ENCODE assay signal across 7 mouse cellular contexts in genomic region chr16:43504151-43504550, GRCm38 (mm10).
DNase-seq lines count a peak whose midpoint lies in the region; ATAC-seq and TF ChIP-seq lines count a peak whose summit lies in the region.

No protein-coding gene starts in this region.

- peak; percentile 95 for DNase-seq in Muller cell, postnatal 12 days (ENCODE audit: inconsistent ontology term)
- DNase-seq in cerebellum, adult 11-12 months: peak; percentile 82
- no peak for DNase-seq in spleen, postnatal 36 days (ENCODE audit: low spot score in 2 of 2)

- peak overlapping the region; percentile 62 for H3K4me3 ChIP-seq in forebrain, embryonic 16.5 days (replicated peaks; ENCODE audit: low read length)
- H3K4me3 ChIP-seq in hindbrain, embryonic 12.5 days: peak overlapping the region; percentile 55
- H3K4me3 ChIP-seq in limb, embryonic 12.5 days (replicated peaks): peak overlapping the region; percentile 37
- peak overlapping the region; percentile 27 for H3K4me3 ChIP-seq in myocyte

- H3ac ChIP-seq in myocyte (ENCODE audit: control insufficient read depth, insufficient read length): no peak overlapping the region

- H3K4me1 ChIP-seq in forebrain, embryonic 16.5 days (replicated peaks; ENCODE audit: control insufficient read depth, insufficient read depth, low read length): peaks cover 30% of the 10 kb centered on the region
- peaks cover 39% of the 10 kb centered on the region for H3K4me1 ChIP-seq in hindbrain, embryonic 12.5 days
- H3K4me1 ChIP-seq in limb, embryonic 12.5 days (replicated peaks): peaks cover 28% of the 10 kb centered on the region

- no peaks in the 10 kb centered on the region for H3K36me3 ChIP-seq in forebrain, embryonic 16.5 days (ENCODE audit: control insufficient read depth, insufficient read depth)
- no peaks in the 10 kb centered on the region for H3K36me3 ChIP-seq in hindbrain, embryonic 12.5 days
- H3K36me3 ChIP-seq in limb, embryonic 12.5 days: no peaks in the 10 kb centered on the region
- H3K36me3 ChIP-seq in myocyte (ENCODE audit: control insufficient read depth, insufficient read depth): no peaks in the 10 kb centered on the region

- peaks cover 29% of the 10 kb centered on the region for H3K79me2 ChIP-seq in myocyte (ENCODE audit: control insufficient read depth, insufficient read depth)

- WGBS in forebrain, embryonic 16.5 days: 2% methylated on average over 3 of the region's 3 CpGs
- WGBS in hindbrain, embryonic 12.5 days: 0% methylated on average over 3 of the region's 3 CpGs
- 0% methylated on average over 3 of the region's 3 CpGs for WGBS in limb, embryonic 12.5 days

- no peak for TF ChIP-seq POLR2A in myocyte (IDR thresholded peaks at IDR 0.05; ENCODE audit: insufficient read length, low read depth)

- H3K9ac ChIP-seq in forebrain, embryonic 16.5 days (replicated peaks; ENCODE audit: low read depth, low read length): peak overlapping the region; percentile 83
- peak overlapping the region; percentile 78 for H3K9ac ChIP-seq in hindbrain, embryonic 12.5 days
- peak overlapping the region; percentile 24; the same call in 1 of the 2 replicates for H3K9ac ChIP-seq in limb, embryonic 12.5 days (replicated peaks)

- peak overlapping the region; percentile 97 for H3K27ac ChIP-seq in forebrain, embryonic 16.5 days (ENCODE audit: low read length)
- peak overlapping the region; percentile 98 for H3K27ac ChIP-seq in hindbrain, embryonic 12.5 days
- H3K27ac ChIP-seq in limb, embryonic 12.5 days: no peak overlapping the region

- H3K9me3 ChIP-seq in forebrain, embryonic 16.5 days (ENCODE audit: control insufficient read depth, low read length): no peaks in the 10 kb centered on the region
- H3K9me3 ChIP-seq in hindbrain, embryonic 12.5 days (replicated peaks): no peaks in the 10 kb centered on the region
- no peaks in the 10 kb centered on the region for H3K9me3 ChIP-seq in limb, embryonic 12.5 days

- H3K4me2 ChIP-seq in forebrain, embryonic 16.5 days (ENCODE audit: low read length): peak overlapping the region; percentile 71
- H3K4me2 ChIP-seq in hindbrain, embryonic 12.5 days (replicated peaks): peak overlapping the region; percentile 75
- peak overlapping the region; percentile 70 for H3K4me2 ChIP-seq in limb, embryonic 12.5 days
- peak overlapping the region; percentile 94 for H3K4me2 ChIP-seq in myocyte (ENCODE audit: low read depth)

- ATAC-seq in forebrain, embryonic 16.5 days: peak; percentile 30
- 0 out of 2 replicates have a peak, but pooled peaks have one; percentile 30 for ATAC-seq in hindbrain, embryonic 12.5 days (ENCODE audit: low FRiP score)
- ATAC-seq in limb, embryonic 12.5 days (ENCODE audit: insufficient number of reproducible peaks, insufficient read depth, low FRiP score, low TSS enrichment, low read depth): no peak

- no peaks in the 10 kb centered on the region for H3K27me3 ChIP-seq in forebrain, embryonic 16.5 days (replicated peaks; ENCODE audit: control insufficient read depth, insufficient read depth, low read length)
- H3K27me3 ChIP-seq in hindbrain, embryonic 12.5 days: no peaks in the 10 kb centered on the region
- peaks cover 10% of the 10 kb centered on the region for H3K27me3 ChIP-seq in limb, embryonic 12.5 days
- no peaks in the 10 kb centered on the region for H3K27me3 ChIP-seq in myocyte (ENCODE audit: control insufficient read depth, insufficient read depth, insufficient read length)

TF ChIP-seq in myocyte, 11 proteins besides CTCF, POLR2A, EP300 and RAD21:
- no peak for TF ChIP-seq MYOD1 (IDR thresholded peaks at IDR 0.05; ENCODE audit: control insufficient read depth in 1 of 3, insufficient read length in 2 of 3, low read depth in 2 of 3)
- TF ChIP-seq TCF3 (IDR thresholded peaks at IDR 0.05; ENCODE audit: insufficient read length, low read depth): no peak
- no peak for TF ChIP-seq CEBPB (IDR thresholded peaks at IDR 0.05; ENCODE audit: insufficient read depth, poor library complexity, severe bottlenecking)
- no peak for TF ChIP-seq REST (IDR thresholded peaks at IDR 0.05; ENCODE audit: insufficient read depth, insufficient read length)
- TF ChIP-seq USF1 (IDR thresholded peaks at IDR 0.05; ENCODE audit: low read depth): no peak
- TF ChIP-seq E2F4 (IDR thresholded peaks at IDR 0.05; ENCODE audit: insufficient read depth): no peak
- no peak for TF ChIP-seq SRF (IDR thresholded peaks at IDR 0.05; ENCODE audit: control insufficient read depth, insufficient read length, low read depth)
- no peak for TF ChIP-seq MAX (IDR thresholded peaks at IDR 0.05; ENCODE audit: low read depth)
- no peak for TF ChIP-seq POLR2AphosphoS2 (IDR thresholded peaks at IDR 0.05; ENCODE audit: insufficient read length, low read depth)
- no peak for TF ChIP-seq TCF12 (IDR thresholded peaks at IDR 0.05; ENCODE audit: insufficient read depth, poor library complexity, severe bottlenecking)
- TF ChIP-seq MYOG (IDR thresholded peaks at IDR 0.05; ENCODE audit: control insufficient read depth in 1 of 3, insufficient read depth in 1 of 3, insufficient read length in 2 of 3, low read depth in 2 of 3): no peak

Comparison
In these comparisons a context has a peak if more than half of its experiments do, and no peak if none do; other contexts are left out.
1. DNase-seq: peak in Muller cell, postnatal 12 days (single experiment) and cerebellum, adult 11-12 months (single experiment); none in spleen, postnatal 36 days (0 of 2).
2. H3K9ac ChIP-seq: peak in every context shown above with its lines; median percentile 83 in forebrain, embryonic 16.5 days; 78 in hindbrain, embryonic 12.5 days; 24 in limb, embryonic 12.5 days.
3. Peak in every context shown above with its lines, with median percentiles within 50 percentile points of each other: H3K4me2 ChIP-seq and H3K4me3 ChIP-seq.